Mouse (Mus musculus): Measurements from ENCODE around the gene Cyp4x1.

GRCm38 (mm10) chr4:115062875-115063517, 71.1 kb downstream of the Cyp4x1 start:
- TF ChIP-seq CTCF (IDR thresholded peaks at IDR 0.05; ENCODE audit: low read depth, low read length) (no peak), POLR2AphosphoS5 (IDR thresholded peaks at IDR 0.05; ENCODE audit: insufficient replicate concordance, low read depth, low read length) (no peak), TAL1 (conservative IDR thresholded peaks at IDR 0.05; ENCODE audit: low read depth, low read length) (no peak), GATA1 (IDR thresholded peaks at IDR 0.05; ENCODE audit: borderline replicate concordance, low read length) (no peak)

Data from G1E (cell line).